Mouse (Mus musculus): ENCODE measurements around the gene Cmc2. TPM values are rescaled to one million over a fixed set of nuclear protein-coding genes. Genes with fewer than 3 reads are reported as not detected.

Gene Cmc2
- polyA plus RNA-seq, 1 experiment from 2014 or later, result 52.1 TPM

DNA sequence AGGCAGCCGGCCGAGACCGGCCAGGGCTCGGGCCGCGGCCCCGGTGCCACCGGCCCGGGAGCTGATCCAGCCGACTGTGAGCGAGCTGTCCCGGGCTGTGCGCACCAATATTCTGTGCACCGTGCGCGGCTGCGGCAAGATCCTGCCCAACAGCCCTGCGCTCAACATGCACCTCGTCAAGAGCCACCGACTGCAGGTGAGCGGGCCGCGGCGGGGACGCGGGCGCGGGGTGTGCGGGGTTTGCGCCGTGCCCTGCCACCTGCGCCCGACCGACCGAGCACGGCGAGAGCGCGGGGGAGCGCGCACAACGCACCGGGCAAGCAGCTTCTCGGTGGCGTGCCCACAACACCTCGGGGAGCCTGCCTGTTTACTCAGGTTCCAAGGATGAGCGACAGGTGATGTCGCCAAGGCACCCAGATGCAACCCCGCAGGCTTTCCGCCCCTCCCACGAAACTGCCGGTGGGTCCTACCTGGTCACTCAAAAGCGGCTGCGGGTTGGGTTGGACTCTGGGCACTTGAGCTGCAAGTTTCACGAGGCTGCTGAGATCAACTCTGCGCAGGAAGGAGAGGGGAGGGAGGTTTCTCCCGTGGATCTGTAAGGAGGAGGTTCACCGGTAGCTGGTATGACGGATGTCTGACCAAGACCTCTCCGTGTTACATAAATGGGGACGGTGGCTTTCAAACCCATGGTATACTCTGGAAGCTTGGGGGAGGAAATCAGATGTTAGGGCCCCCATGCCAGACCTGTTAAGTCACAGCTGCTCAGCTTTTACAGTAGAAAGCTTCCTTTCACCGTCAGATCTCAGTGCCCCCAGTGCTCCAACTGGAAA, 22.5 kb upstream of the Cmc2 start:
- under 1% methylated on average over 62 of the region's 62 CpGs for WGBS
- peaks cover 20% of the 10 kb centered on the region for H3K4me1 ChIP-seq
- ATAC-seq (ENCODE audit: low FRiP score, low read depth), result peak; percentile 80
- H3K27me3 ChIP-seq (replicated peaks), result no peaks in the 10 kb centered on the region
- peak overlapping the region; percentile 98 for H3K4me2 ChIP-seq (replicated peaks)
- peak overlapping the region; percentile 90 for H3K9ac ChIP-seq
- H3K27ac ChIP-seq, result 0 out of 2 replicates have a peak overlapping the region, but pooled peaks have one; percentile 7
- peak overlapping the region; percentile 96 for H3K4me3 ChIP-seq
- no peaks in the 10 kb centered on the region for H3K9me3 ChIP-seq
- H3K36me3 ChIP-seq, result no peaks in the 10 kb centered on the region

GRCm38 (mm10) chr8:116943161-116943554, 21.9 kb upstream of the Cmc2 start, which contains the start of gene Atmin:
Gene Atmin, plus strand, starts transcription at chr8:116943393.
- peak; percentile 89 for ATAC-seq (ENCODE audit: low FRiP score, low read depth)
- Histone ChIP-seq H3K27ac (0 out of 2 replicates have a peak within 1 kb of the TSS, but pooled peaks have one; percentile 7), H3K36me3 (no peaks in the 10 kb centered on the region), H3K4me3 (peak within 1 kb of the TSS; percentile 96), H3K9ac (peak within 1 kb of the TSS; percentile 90), H3K4me2 (replicated peaks) (peak within 1 kb of the TSS; percentile 98), H3K27me3 (replicated peaks) (no peaks in the 10 kb centered on the region), H3K4me1 (peaks cover 20% of the 10 kb centered on the region), H3K9me3 (no peaks in the 10 kb centered on the region)
- WGBS, result under 1% methylated on average over 46 of the region's 46 CpGs

- peaks cover under 1% of the 10 kb centered on the region; the same call in 1 of the 2 replicates for H3K36me3 ChIP-seq
- peak overlapping the region; percentile 98 for H3K4me2 ChIP-seq (replicated peaks)
- no peak overlapping the region for H3K4me3 ChIP-seq
- no peaks in the 10 kb centered on the region for H3K9me3 ChIP-seq
- H3K4me1 ChIP-seq, result peaks cover 20% of the 10 kb centered on the region
- WGBS, result 82% methylated on average over 12 of the region's 12 CpGs
- H3K27ac ChIP-seq, result no peak overlapping the region
- H3K27me3 ChIP-seq (replicated peaks), result no peaks in the 10 kb centered on the region
- no peak for ATAC-seq (ENCODE audit: low FRiP score, low read depth)
- H3K9ac ChIP-seq, result no peak overlapping the region
Observed at GRCm38 (mm10) chr8:116942284-116943058, 21.2 kb upstream of the Cmc2 start.

DNA sequence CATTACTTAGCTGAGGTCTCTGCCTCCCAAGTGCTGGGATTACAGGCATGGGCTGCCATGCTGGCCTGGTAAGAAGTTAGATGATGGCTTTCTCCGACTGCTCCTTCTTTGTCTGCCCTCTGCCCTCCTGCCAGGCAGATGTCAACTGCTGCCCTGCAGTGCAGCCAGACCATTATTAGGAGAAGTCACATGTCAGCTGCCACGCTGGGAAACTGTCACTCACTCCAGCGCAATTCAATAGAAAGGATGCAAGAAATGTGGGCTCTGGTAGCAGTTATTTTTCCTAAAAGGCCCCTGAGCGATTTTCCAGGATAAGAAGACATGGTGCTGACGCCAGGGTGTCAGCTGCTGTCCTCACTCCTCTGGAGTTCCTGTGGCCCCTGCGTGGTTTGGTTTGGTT, 14.3 kb upstream of the Cmc2 start:
- Histone ChIP-seq H3K27me3 (replicated peaks) (no peaks in the 10 kb centered on the region), H3K9ac (no peak overlapping the region), H3K27ac (no peak overlapping the region), H3K4me2 (replicated peaks) (no peak overlapping the region), H3K4me3 (no peak overlapping the region), H3K9me3 (no peaks in the 10 kb centered on the region), H3K4me1 (no peaks in the 10 kb centered on the region), H3K36me3 (peaks cover 43% of the 10 kb centered on the region)
- WGBS, result 55% methylated on average over 6 of the region's 6 CpGs
- ATAC-seq (ENCODE audit: low FRiP score, low read depth), result no peak

GRCm38 (mm10) chr8:116934976-116935375, 13.7 kb upstream of the Cmc2 start:
- 86% methylated on average over 4 of the region's 4 CpGs for WGBS
- peaks cover 43% of the 10 kb centered on the region for H3K36me3 ChIP-seq

GRCm38 (mm10) chr8:116928588-116928987, 7.3 kb upstream of the Cmc2 start:
- H3K9me3 ChIP-seq, result no peaks in the 10 kb centered on the region
- peaks cover 32% of the 10 kb centered on the region for H3K36me3 ChIP-seq
- H3K27me3 ChIP-seq (replicated peaks), result no peaks in the 10 kb centered on the region
- H3K27ac ChIP-seq, result no peak overlapping the region
- ATAC-seq (ENCODE audit: low FRiP score, low read depth), result no peak
- H3K4me1 ChIP-seq, result no peaks in the 10 kb centered on the region
- no peak overlapping the region for H3K4me2 ChIP-seq (replicated peaks)
- WGBS, result 92% methylated on average over 5 of the region's 5 CpGs
- no peak overlapping the region for H3K9ac ChIP-seq
- H3K4me3 ChIP-seq, result no peak overlapping the region

More at GRCm38 (mm10) chr8:116934976-116935375, 13.7 kb upstream of the Cmc2 start:
- Histone ChIP-seq H3K4me1 (no peaks in the 10 kb centered on the region), H3K27ac (no peak overlapping the region), H3K9ac (no peak overlapping the region), H3K9me3 (no peaks in the 10 kb centered on the region), H3K4me2 (replicated peaks) (no peak overlapping the region), H3K27me3 (replicated peaks) (no peaks in the 10 kb centered on the region), H3K4me3 (no peak overlapping the region)
- ATAC-seq (ENCODE audit: low FRiP score, low read depth), result no peak

GRCm38 (mm10) chr8:116927880-116928279, 6.6 kb upstream of the Cmc2 start:
- H3K4me1 ChIP-seq, result no peaks in the 10 kb centered on the region
- H3K9ac ChIP-seq, result no peak overlapping the region
- H3K36me3 ChIP-seq, result peaks cover 30% of the 10 kb centered on the region
- no peak overlapping the region for H3K27ac ChIP-seq
- H3K4me2 ChIP-seq (replicated peaks), result no peak overlapping the region
- WGBS, result 82% methylated on average over 9 of the region's 9 CpGs
- H3K27me3 ChIP-seq (replicated peaks), result no peaks in the 10 kb centered on the region
- H3K4me3 ChIP-seq, result no peak overlapping the region
- H3K9me3 ChIP-seq, result no peaks in the 10 kb centered on the region
- ATAC-seq (ENCODE audit: low FRiP score, low read depth), result no peak

DNA sequence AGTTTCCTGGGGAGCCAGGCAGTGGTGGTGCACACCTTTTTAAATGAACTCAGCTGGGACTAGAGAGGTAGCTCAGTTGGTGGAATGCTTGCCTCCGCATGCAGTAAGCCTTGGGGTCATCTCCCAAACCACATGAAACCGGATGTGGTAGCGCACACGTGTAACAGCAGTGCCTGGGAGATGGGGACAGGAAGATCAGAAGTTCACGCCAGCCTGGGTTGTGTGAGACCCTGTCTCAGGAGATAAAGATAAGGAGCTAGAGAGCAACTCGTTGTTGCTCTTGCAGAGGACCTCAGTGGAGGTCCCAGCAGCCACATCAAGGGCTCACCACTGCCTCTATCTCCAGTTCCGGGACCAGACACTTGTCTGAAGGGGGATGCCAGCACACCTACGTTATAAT, 2.3 kb upstream of the Cmc2 start:
- H3K4me1 ChIP-seq, result peaks cover 10% of the 10 kb centered on the region
- peaks cover 16% of the 10 kb centered on the region; the same call in 1 of the 2 replicates for H3K36me3 ChIP-seq
- H3K9me3 ChIP-seq, result no peaks in the 10 kb centered on the region
- no peak overlapping the region for H3K4me3 ChIP-seq
- WGBS, result 94% methylated on average over 8 of the region's 8 CpGs
- no peak overlapping the region for H3K4me2 ChIP-seq (replicated peaks)
- ATAC-seq (ENCODE audit: low FRiP score, low read depth), result no peak
- H3K27ac ChIP-seq, result no peak overlapping the region
- no peak overlapping the region for H3K9ac ChIP-seq
- no peaks in the 10 kb centered on the region for H3K27me3 ChIP-seq (replicated peaks)

DNA sequence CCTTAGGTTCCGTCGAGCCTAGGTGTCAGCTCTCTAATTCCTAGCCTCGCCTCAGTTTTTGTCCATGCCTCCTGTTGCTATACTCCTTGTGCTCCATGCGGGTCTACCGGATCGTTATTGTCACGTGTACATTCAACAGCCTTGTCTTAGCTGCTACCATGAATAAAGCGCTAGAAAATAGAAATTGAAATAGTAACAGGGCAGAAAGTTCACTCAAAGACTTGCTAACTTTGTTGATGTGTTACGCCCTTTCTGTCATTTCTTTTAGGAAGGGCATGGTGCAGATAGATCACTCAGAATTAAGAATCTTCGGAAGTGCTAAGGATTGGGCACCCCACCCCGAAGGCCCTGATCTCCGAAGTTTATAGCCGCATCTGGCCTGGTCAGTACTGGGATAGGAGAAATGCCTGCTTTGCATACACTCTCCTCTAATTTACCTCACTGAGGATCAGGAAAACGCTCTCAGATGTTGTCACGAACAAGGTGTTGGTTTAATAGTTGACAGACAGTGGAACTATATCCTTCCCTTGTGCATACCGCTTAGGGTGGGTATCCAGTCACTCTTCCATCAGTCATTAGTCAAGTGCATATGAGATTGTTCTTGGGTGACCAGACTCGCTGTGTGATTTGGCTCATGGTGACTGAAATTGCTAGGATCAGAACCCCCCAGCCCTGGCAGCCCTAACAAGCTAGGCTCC, 954 bp upstream of the Cmc2 start:
- 32% methylated on average over 17 of the region's 17 CpGs for WGBS
- Histone ChIP-seq H3K4me1 (peaks cover 10% of the 10 kb centered on the region), H3K9me3 (no peaks in the 10 kb centered on the region), H3K27ac (no peak overlapping the region), H3K4me3 (peak overlapping the region; percentile 71), H3K36me3 (peaks cover 6% of the 10 kb centered on the region; the same call in 1 of the 2 replicates), H3K27me3 (replicated peaks) (no peaks in the 10 kb centered on the region), H3K4me2 (replicated peaks) (peak overlapping the region; percentile 79), H3K9ac (peak overlapping the region; percentile 55)
- peak; percentile 10; the same call in 1 of the 2 replicates for ATAC-seq (ENCODE audit: low FRiP score, low read depth)

DNA sequence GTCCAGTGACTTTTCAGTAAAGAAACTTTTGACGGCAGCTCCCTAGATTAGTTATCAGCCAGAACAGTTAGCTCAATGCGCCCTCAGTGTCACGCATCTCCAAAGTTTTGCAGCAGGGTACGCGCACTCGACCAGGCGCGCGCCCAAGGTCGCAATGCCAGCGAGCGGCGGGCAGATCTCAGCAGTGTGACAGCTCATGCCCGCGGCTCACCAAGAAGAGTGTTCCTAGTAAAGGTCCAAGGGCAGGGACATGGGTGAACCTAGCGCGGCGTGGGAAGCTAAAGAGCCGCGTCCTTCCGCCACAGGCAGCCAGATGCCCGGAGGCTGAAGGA, 284 bp downstream of the Cmc2 start:
- peak overlapping the region; percentile 79 for H3K4me2 ChIP-seq (replicated peaks)
- peaks cover 10% of the 10 kb centered on the region for H3K4me1 ChIP-seq
- no peaks in the 10 kb centered on the region for H3K9me3 ChIP-seq
- H3K9ac ChIP-seq, result peak overlapping the region; percentile 55
- no peak for ATAC-seq (ENCODE audit: low FRiP score, low read depth)
- WGBS, result under 1% methylated on average over 22 of the region's 22 CpGs
- H3K4me3 ChIP-seq, result peak overlapping the region; percentile 71
- H3K36me3 ChIP-seq, result peaks cover 2% of the 10 kb centered on the region
- H3K27ac ChIP-seq, result no peak overlapping the region
- no peaks in the 10 kb centered on the region for H3K27me3 ChIP-seq (replicated peaks)

DNA sequence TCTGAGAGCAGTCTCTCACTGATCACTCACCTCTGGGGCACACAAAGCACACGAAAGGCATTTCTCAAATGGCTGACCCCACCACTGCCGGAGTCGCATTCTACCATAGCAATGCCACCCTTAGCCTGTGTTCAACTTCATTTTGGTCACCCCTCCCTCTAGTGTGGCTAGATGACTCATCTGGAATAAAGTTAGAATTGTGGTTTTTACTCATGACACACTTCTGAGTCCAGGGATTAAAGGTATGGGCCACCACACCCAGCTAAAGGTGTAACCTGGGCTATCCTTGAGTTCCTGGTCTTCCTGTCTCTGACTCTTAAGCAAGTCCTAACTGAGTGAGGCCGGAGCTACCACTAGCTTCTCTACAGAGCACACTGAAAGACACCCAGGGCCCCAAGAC, 15.4 kb downstream of the Cmc2 start:
- Histone ChIP-seq H3K27me3 (replicated peaks) (no peaks in the 10 kb centered on the region), H3K4me3 (no peak overlapping the region), H3K27ac (no peak overlapping the region), H3K9ac (no peak overlapping the region), H3K9me3 (peaks cover 6% of the 10 kb centered on the region; the same call in 1 of the 2 replicates), H3K36me3 (peaks cover 17% of the 10 kb centered on the region), H3K4me2 (replicated peaks) (no peak overlapping the region), H3K4me1 (no peaks in the 10 kb centered on the region)
- WGBS, result 97% methylated on average over 4 of the region's 4 CpGs
- no peak for ATAC-seq (ENCODE audit: low FRiP score, low read depth)

DNA sequence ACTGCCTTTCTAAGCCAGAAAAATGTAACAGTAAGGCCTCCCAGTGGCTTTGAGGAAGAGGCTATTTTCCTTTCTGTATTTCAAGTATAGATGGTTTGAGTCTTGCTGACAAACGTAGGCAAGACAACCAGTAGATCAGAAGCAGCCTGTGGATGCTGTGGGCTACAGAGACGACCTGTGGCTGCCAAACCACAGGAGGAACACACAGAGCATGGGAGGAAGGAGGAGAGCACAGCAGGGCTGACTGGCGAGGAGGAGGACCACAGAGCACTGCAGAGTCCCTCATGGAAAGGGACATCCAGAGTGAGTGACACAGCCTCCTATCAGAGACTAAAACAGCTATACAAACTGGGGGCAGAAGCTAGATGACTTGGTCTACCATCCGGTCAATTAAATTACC, 16.0 kb downstream of the Cmc2 start:
- peaks cover 14% of the 10 kb centered on the region for H3K36me3 ChIP-seq
- 95% methylated on average over 4 of the region's 4 CpGs for WGBS

More for the DNA sequence above, 16.0 kb downstream of the Cmc2 start:
- ATAC-seq (ENCODE audit: low FRiP score, low read depth), result no peak
- H3K4me1 ChIP-seq, result no peaks in the 10 kb centered on the region
- H3K27me3 ChIP-seq (replicated peaks), result no peaks in the 10 kb centered on the region
- H3K9ac ChIP-seq, result no peak overlapping the region
- no peak overlapping the region for H3K4me3 ChIP-seq
- H3K27ac ChIP-seq, result no peak overlapping the region
- H3K4me2 ChIP-seq (replicated peaks), result no peak overlapping the region
- peaks cover 6% of the 10 kb centered on the region; the same call in 1 of the 2 replicates for H3K9me3 ChIP-seq

Measured in neural tube, embryonic 12.5 days (tissue).